Mouse (Mus musculus): ENCODE results near the gene Ccdc106. TPM values are rescaled to one million over a fixed set of nuclear protein-coding genes. Genes with fewer than 3 reads are reported as not detected.
"Not testable (repeated sequence)": the region's sequence is repeated elsewhere in the genome, so short reads cannot be mapped to it uniquely, and the experiment has no call there.

Ccdc106 gene
- total and polyA plus RNA-seq, 2 experiments = 0.28 to 0.35 TPM

DNA sequence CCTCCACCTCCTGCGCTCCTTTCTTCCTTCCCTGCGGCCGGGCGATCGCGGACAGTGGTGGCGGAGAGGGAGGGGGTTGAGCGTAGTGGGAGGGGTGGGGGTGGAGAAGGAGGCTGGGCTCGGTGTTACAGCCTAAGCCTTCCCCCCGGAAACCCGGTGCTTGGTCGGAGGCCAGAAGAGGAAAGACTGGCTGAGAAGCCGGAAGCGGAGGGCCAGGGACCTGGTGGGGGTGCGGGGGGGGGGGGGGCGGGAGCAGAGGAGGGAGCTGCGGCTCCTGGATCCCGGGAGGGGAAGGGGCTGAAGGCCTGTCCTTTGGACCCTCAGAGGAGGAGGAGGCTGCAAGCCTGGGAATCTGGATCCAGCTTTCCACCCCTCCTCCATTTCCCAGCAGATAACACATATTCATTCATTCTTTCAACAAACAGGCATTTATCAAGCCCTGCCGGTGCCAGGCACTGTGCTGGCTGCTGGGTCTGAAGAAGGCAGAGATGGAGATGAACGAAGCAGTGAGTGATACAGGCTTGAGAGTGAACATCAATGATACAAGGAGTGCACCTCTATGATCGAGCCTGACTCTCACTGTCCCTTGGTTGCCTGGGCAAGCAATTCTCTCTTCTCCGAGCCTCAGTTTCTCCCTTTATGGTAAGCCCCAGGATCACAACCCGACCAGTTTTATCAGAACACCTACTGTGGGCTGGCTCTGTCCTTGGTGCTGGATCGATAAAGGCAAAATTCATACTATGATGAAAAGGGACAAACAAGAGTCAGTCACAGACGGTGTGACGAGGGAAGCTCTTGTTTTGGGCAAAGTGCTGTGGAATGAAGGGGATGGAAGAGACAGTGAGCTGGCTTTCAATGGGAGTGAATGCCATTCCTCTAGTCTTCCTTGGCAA, 24.1 kb upstream of the Ccdc106 start, which contains the start of gene Zfp579:
Gene Zfp579 (minus strand): TSS at position 156 of the 893 bp plus-strand sequence.
- 4% methylated on average over 19 of the region's 26 CpGs for WGBS
- Histone ChIP-seq H3K4me1 (ENCODE audit: control insufficient read depth, insufficient read depth, low read length) (peaks cover 4% of the 10 kb centered on the region; the same call in 1 of the 2 replicates), H3K79me2 (ENCODE audit: control insufficient read depth, insufficient read depth, low read length) (no peaks in the 10 kb centered on the region), H3K27me3 (ENCODE audit: control insufficient read depth, insufficient read depth, low read length) (no peaks in the 10 kb centered on the region), H3K36me3 (ENCODE audit: control insufficient read depth, insufficient read depth, low read length) (no peaks in the 10 kb centered on the region), H3K9ac (ENCODE audit: low read depth, low read length) (peak within 1 kb of the TSS; percentile 87), H3K4me3 (ENCODE audit: insufficient read depth, low read depth, low read length) (peak within 1 kb of the TSS; percentile 89), H3K27ac (replicated peaks; ENCODE audit: insufficient read depth, low read depth, low read length) (no peak within 1 kb of the TSS)
- peak; percentile 59 for DNase-seq (ENCODE audit: extremely low read depth, low read depth, low spot score)
- 0 out of 2 replicates have a peak, but pooled peaks have one; percentile 2 for TF ChIP-seq POLR2A (IDR thresholded peaks at IDR 0.05; ENCODE audit: extremely low read depth, insufficient read depth, low read length)
- TF ChIP-seq CTCF (IDR thresholded peaks at IDR 0.05; ENCODE audit: low read depth, low read length) = no peak

DNA sequence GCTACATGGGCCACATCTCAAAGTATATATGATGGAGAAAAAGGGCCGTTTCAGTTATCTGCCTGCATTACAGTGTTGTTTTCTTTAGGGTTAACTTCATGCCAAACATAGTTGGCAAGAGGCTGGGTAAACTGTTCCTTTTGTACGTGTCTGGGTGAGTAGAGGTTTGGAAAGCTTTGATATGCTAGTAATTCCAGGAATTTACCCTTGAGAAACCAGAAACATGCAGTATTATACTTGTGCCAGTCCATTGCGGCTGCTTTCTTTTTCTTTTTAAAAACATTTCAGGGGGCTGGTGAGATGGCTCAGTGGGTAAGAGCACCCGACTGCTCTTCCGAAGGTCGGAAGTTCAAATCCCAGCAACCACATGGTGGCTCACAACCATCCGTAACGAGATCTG, 23.4 kb upstream of the Ccdc106 start:
- Histone ChIP-seq H3K79me2 (ENCODE audit: control insufficient read depth, insufficient read depth, low read length) (no peaks in the 10 kb centered on the region), H3K36me3 (ENCODE audit: control insufficient read depth, insufficient read depth, low read length) (no peaks in the 10 kb centered on the region), H3K27ac (replicated peaks; ENCODE audit: insufficient read depth, low read depth, low read length) (no peak overlapping the region), H3K27me3 (ENCODE audit: control insufficient read depth, insufficient read depth, low read length) (no peaks in the 10 kb centered on the region), H3K9ac (ENCODE audit: low read depth, low read length) (no peak overlapping the region), H3K4me3 (ENCODE audit: insufficient read depth, low read depth, low read length) (no peak overlapping the region), H3K4me1 (ENCODE audit: control insufficient read depth, insufficient read depth, low read length) (peaks cover 4% of the 10 kb centered on the region; the same call in 1 of the 2 replicates)
- TF ChIP-seq POLR2A (IDR thresholded peaks at IDR 0.05; ENCODE audit: extremely low read depth, insufficient read depth, low read length) (no peak), CTCF (IDR thresholded peaks at IDR 0.05; ENCODE audit: low read depth, low read length) (no peak)
- DNase-seq (ENCODE audit: extremely low read depth, low read depth, low spot score) = no peak
- WGBS = 67% methylated on average over 8 of the region's 8 CpGs

DNA sequence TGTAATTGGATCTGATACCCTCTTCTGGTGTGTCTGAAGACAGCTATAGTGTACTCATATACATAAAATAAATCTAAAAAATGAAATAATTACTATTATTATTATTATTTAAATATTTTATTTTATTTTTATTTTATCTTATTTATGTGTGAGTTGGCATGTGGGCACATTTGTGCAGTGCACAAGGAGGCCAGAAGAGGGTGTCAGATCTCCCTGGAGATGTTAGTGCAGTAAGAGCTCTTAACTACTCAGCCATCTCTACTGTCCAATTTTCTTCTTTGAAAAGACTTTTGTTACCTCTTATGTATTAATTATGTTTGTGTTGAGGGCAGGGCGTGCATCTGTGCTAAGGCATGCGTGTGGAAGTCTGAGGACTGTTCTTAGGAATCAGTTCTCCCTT, 20.5 kb upstream of the Ccdc106 start:
- H3K27me3 ChIP-seq (ENCODE audit: control insufficient read depth, insufficient read depth, low read length) = no peaks in the 10 kb centered on the region
- no peak overlapping the region for H3K27ac ChIP-seq (replicated peaks; ENCODE audit: insufficient read depth, low read depth, low read length)
- H3K36me3 ChIP-seq (ENCODE audit: control insufficient read depth, insufficient read depth, low read length) = no peaks in the 10 kb centered on the region
- no peak for DNase-seq (ENCODE audit: extremely low read depth, low read depth, low spot score)
- H3K4me1 ChIP-seq (ENCODE audit: control insufficient read depth, insufficient read depth, low read length) = peaks cover 4% of the 10 kb centered on the region; the same call in 1 of the 2 replicates
- WGBS = 81% methylated on average over 2 of the region's 2 CpGs
- H3K4me3 ChIP-seq (ENCODE audit: insufficient read depth, low read depth, low read length) = no peak overlapping the region
- TF ChIP-seq POLR2A (IDR thresholded peaks at IDR 0.05; ENCODE audit: extremely low read depth, insufficient read depth, low read length) (no peak), CTCF (IDR thresholded peaks at IDR 0.05; ENCODE audit: low read depth, low read length) (peak; percentile 40; the same call in 1 of the 2 replicates)
- H3K79me2 ChIP-seq (ENCODE audit: control insufficient read depth, insufficient read depth, low read length) = no peaks in the 10 kb centered on the region
- H3K9ac ChIP-seq (ENCODE audit: low read depth, low read length) = no peak overlapping the region

DNA sequence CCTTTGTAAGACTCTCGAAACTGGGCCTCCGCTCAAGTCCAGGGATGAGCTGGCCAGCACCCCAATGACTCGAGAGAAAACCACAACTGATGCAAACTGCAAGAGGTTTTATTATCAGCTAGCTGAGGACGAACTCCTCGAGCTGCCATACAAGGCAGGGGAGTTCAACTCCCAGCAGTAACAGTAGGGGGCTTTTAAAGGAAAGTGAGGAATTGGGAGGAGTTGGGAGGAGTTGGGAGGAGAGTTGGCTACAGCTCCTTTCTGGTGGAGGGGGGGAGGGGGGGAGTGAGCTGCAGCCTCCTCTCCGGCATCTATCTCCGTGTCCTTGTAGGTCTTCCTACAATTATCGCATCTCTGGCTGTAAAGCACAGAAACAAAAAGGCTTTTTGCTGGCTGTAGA, 17.5 kb upstream of the Ccdc106 start:
- H3K36me3 ChIP-seq (ENCODE audit: control insufficient read depth, insufficient read depth, low read length); H3K9ac ChIP-seq (ENCODE audit: low read depth, low read length); DNase-seq (ENCODE audit: extremely low read depth, low read depth, low spot score); H3K4me3 ChIP-seq (ENCODE audit: insufficient read depth, low read depth, low read length); H3K79me2 ChIP-seq (ENCODE audit: control insufficient read depth, insufficient read depth, low read length); H3K27ac ChIP-seq (replicated peaks; ENCODE audit: insufficient read depth, low read depth, low read length); H3K27me3 ChIP-seq (ENCODE audit: control insufficient read depth, insufficient read depth, low read length); H3K4me1 ChIP-seq (ENCODE audit: control insufficient read depth, insufficient read depth, low read length): not testable (repeated sequence)
- WGBS = 81% methylated on average over 8 of the region's 8 CpGs

DNA sequence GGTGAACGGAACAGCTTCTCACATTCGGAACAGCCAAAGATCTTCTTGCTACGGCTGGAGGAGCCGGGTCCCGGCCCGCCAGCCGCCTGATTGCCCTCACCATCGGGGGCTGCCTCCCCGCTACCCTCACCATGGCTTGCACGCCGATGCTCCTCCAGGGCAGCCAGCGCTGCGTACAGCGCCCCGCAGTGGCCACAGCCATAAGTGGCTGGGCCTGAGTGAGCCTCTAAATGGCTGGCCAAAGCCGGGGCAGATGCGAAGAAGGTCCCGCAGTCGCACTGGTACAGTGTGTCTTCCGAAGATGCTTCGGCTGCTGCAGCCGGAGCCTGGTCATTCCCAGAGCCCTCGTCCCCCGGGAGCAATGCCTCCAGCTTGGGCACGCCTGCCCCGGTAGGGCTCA, 12.1 kb upstream of the Ccdc106 start:
- DNase-seq (ENCODE audit: extremely low read depth, low read depth, low spot score) = no peak
- H3K36me3 ChIP-seq (ENCODE audit: control insufficient read depth, insufficient read depth, low read length) = peaks cover 32% of the 10 kb centered on the region
- H3K4me3 ChIP-seq (ENCODE audit: insufficient read depth, low read depth, low read length) = no peak overlapping the region
- no peaks in the 10 kb centered on the region for H3K4me1 ChIP-seq (ENCODE audit: control insufficient read depth, insufficient read depth, low read length)
- H3K9ac ChIP-seq (ENCODE audit: low read depth, low read length) = no peak overlapping the region
- H3K27me3 ChIP-seq (ENCODE audit: control insufficient read depth, insufficient read depth, low read length) = no peaks in the 10 kb centered on the region
- no peaks in the 10 kb centered on the region for H3K79me2 ChIP-seq (ENCODE audit: control insufficient read depth, insufficient read depth, low read length)
- no peak overlapping the region for H3K27ac ChIP-seq (replicated peaks; ENCODE audit: insufficient read depth, low read depth, low read length)
- TF ChIP-seq CTCF (IDR thresholded peaks at IDR 0.05; ENCODE audit: low read depth, low read length) (no peak), POLR2A (IDR thresholded peaks at IDR 0.05; ENCODE audit: extremely low read depth, insufficient read depth, low read length) (no peak)
- 98% methylated on average over 26 of the region's 26 CpGs for WGBS
